Mouse (Mus musculus) left cerebral cortex, adult 18-20 months (tissue): ENCODE measurements around the gene Phpt1. TPM values are rescaled to one million over a fixed set of nuclear protein-coding genes. Genes with fewer than 3 reads are reported as not detected.

Experiments
- DNase-seq, 2 experiments: peaks; one replicate each; pipeline ENCODE4 v3.0.0; 2021 to 2022; ENCODE audit warnings: low spot score in 2 of 2, mixed read lengths in 1 of 2
- total RNA-seq, 2 experiments: library from RNA; stranded (reverse); gene quantifications; 2 replicates each; pipeline ENCODE4 v1.2.3; 2021

Gene Phpt1
- total RNA-seq, 2 experiments from 2014 or later, result 60.3 to 63.0 TPM

- no peak for DNase-seq
Measured at GRCm38 (mm10) chr2:25526510-25527302, 48.3 kb downstream of the Phpt1 start.

Other genes with a start within 250 kb of the Phpt1 start
- gene Man1b1, start 242.9 kb downstream of the Phpt1 start, total RNA-seq, result 10 to 100 TPM; 62.1 to 62.2 TPM
- gene Dpp7, start 218.9 kb downstream of the Phpt1 start, total RNA-seq, result 10 to 100 TPM; 30.4 to 38.7 TPM
- 10 to 100 TPM; 17.3 to 21.6 TPM for gene Uap1l1, start 209.5 kb downstream of the Phpt1 start, total RNA-seq
- 1 to 10 TPM; 1.4 to 1.8 TPM for gene Sapcd2, start 202.9 kb downstream of the Phpt1 start, total RNA-seq
- gene Entpd2, start 179.3 kb downstream of the Phpt1 start, total RNA-seq, result 10 to 100 TPM; 13.6 to 13.8 TPM
- 100 to 1,000 TPM; 328 to 341 TPM for gene Npdc1, start 175.9 kb downstream of the Phpt1 start, total RNA-seq
- under 1 TPM; 0.21 to 0.56 TPM for gene Fut7, start 152.0 kb downstream of the Phpt1 start, total RNA-seq
- 100 to 1,000 TPM; 155 to 165 TPM for gene Abca2, start 146.5 kb downstream of the Phpt1 start, total RNA-seq
- gene Clic3, start 118.4 kb downstream of the Phpt1 start, total RNA-seq, result 1 to 10 TPM in 1 of 2 experiments, not detected in 1; 1.5 TPM
- gene Paxx, start 114.1 kb downstream of the Phpt1 start, total RNA-seq, result 10 to 100 TPM; 64.5 to 69.1 TPM
- gene Ptgds, start 105.2 kb downstream of the Phpt1 start, total RNA-seq, result 1,000 to 10,000 TPM; 2,769 to 3,095 TPM
- not detected for gene Lcn12, start 81.3 kb downstream of the Phpt1 start, total RNA-seq
- 100 to 1,000 TPM; 105 to 114 TPM for gene Fbxw5, start 74.5 kb downstream of the Phpt1 start, total RNA-seq
- gene C8g, start 73.5 kb downstream of the Phpt1 start, total RNA-seq, result under 1 TPM; 0.52 to 0.74 TPM
- 10 to 100 TPM; 11.6 to 11.9 TPM for gene Traf2, start 28.3 kb downstream of the Phpt1 start, total RNA-seq
- gene Edf1, start 17.4 kb downstream of the Phpt1 start, total RNA-seq, result 100 to 1,000 TPM; 199 to 203 TPM
- gene Mamdc4, start 379 bp downstream of the Phpt1 start, total RNA-seq, result 1 to 10 TPM; 1.1 to 1.3 TPM
- 10 to 100 TPM; 85.6 to 86.3 TPM for gene Ajm1, start 6.5 kb upstream of the Phpt1 start, total RNA-seq
- gene Rabl6, start 33.3 kb upstream of the Phpt1 start, total RNA-seq, result 100 to 1,000 TPM; 146 to 150 TPM
- gene Ccdc183, start 42.5 kb upstream of the Phpt1 start, total RNA-seq, result not detected
- gene Tmem141, start 46.8 kb upstream of the Phpt1 start, total RNA-seq, result 10 to 100 TPM; 21.7 to 23.1 TPM
- gene Fcna, start 52.8 kb upstream of the Phpt1 start, total RNA-seq, result under 1 TPM; 0.66 to 0.79 TPM
- gene Lcn8, start 77.9 kb upstream of the Phpt1 start, total RNA-seq, result not detected
- not detected for gene Lcn5, start 82.7 kb upstream of the Phpt1 start, total RNA-seq
- not detected for gene Lcn6, start 101.6 kb upstream of the Phpt1 start, total RNA-seq
- gene Lcn10, start 107.5 kb upstream of the Phpt1 start, total RNA-seq, result not detected
- not detected for gene Obp2a, start 124.8 kb upstream of the Phpt1 start, total RNA-seq
- 10 to 100 TPM; 89.7 to 94.0 TPM for gene Bmyc, start 131.5 kb upstream of the Phpt1 start, total RNA-seq
- not detected for gene Obp2b, start 161.8 kb upstream of the Phpt1 start, total RNA-seq
- not detected for gene Lcn3, start 190.3 kb upstream of the Phpt1 start, total RNA-seq
- not detected for gene Lcn11, start 201.8 kb upstream of the Phpt1 start, total RNA-seq
- gene Gm13539, start 207.0 kb upstream of the Phpt1 start, total RNA-seq, result not detected
- gene Glt6d1, start 240.6 kb upstream of the Phpt1 start, total RNA-seq, result not detected
- gene Lcn9, start 247.9 kb upstream of the Phpt1 start, total RNA-seq, result not detected